Mouse (Mus musculus) cortical plate, adult 2 months (tissue): ENCODE data around the gene Large1. TPM values are rescaled to one million over a fixed set of nuclear protein-coding genes. Genes with fewer than 3 reads are reported as not detected.

Source experiments
- H3K27ac ChIP-seq: fragments of 200-500 bp; 2 replicates; pipeline ENCODE4 v1.5.1; 2012; ENCODE audit warnings: low read length, control low read depth, inconsistent platforms; ENCODE audit not compliant: insufficient read depth
- H3K4me1 ChIP-seq: fragments of 200-500 bp; 2 replicates; pipeline ENCODE4 v1.6.1; 2011; ENCODE audit warnings: low read length; ENCODE audit not compliant: control insufficient read depth, insufficient read depth
- H3K4me3 ChIP-seq: fragments of 200-500 bp; 2 replicates; pipeline ENCODE4 v1.5.1; 2011; ENCODE audit warnings: mild to moderate bottlenecking, low read length, control low read depth; ENCODE audit not compliant: insufficient read depth
- CTCF ChIP-seq: fragments of 200-500 bp; IDR thresholded peaks from 2 replicates; pipeline ENCODE4 v1.5.1; 2011; ENCODE audit warnings: mild to moderate bottlenecking, control low read depth, low read length; ENCODE audit not compliant: insufficient read depth; ENCODE audit errors: extremely low read depth
- POLR2A ChIP-seq: fragments of 200-500 bp; IDR thresholded peaks from 2 replicates; pipeline ENCODE4 v1.6.1; 2011; ENCODE audit warnings: mild to moderate bottlenecking, low read length, control low read depth; ENCODE audit not compliant: insufficient read depth; ENCODE audit errors: extremely low read depth
- polyA plus RNA-seq: library from polyadenylated mRNA; depleted of rRNA; stranded (reverse); fragments of >200 nt; gene quantifications from 2 replicates; pipeline ENCODE4 v1.2.3, GENCODE M21; 2012

Gene Large1
- polyA plus RNA-seq, 1 experiment = 78.8 TPM

DNA sequence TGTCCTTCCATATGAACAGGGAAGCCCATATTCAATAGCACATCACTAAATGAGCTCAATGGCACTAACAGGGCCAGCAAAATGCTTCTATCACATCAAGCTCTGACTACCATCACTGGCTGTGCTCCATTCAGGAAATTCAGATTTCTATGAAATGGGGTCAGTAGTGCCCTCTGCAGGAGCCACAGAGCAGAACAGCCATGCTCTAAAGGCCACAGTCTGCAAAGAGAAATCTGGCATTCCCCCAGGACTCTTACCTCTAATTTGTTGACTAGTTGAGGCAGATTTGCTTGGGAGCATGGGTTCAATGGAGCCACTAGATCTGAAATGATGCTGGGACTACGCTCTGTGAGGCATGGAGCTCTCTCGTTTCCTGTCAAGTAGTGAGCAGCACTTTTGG is 151.5 kb downstream of the Large1 start:
- Histone ChIP-seq H3K4me3 (no peak overlapping the region), H3K27ac (no peak overlapping the region), H3K4me1 (peaks cover 2% of the 10 kb centered on the region)
- TF ChIP-seq POLR2A (no peak), CTCF (peak; percentile 19; the same call in 1 of the 2 replicates)

DNA sequence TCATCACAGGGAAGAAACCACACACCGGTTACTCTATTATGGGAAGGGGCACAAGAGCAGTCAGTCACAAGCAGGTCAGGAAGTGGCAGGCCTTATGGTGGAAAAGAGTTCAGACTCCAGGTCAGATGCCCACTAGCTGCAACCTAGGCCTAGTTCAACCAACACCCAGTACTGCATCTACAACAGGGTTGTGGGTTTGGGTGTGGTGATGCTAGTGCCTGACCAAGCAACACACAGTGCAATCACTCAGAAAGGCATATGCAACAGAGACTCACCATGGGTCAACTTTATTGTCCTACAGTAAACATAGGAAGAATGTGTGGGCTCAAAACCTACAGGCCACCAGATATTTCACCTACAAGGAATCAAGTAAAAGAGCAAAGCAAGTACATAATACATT is 155.6 kb downstream of the Large1 start:
- no peak overlapping the region for H3K27ac ChIP-seq
- TF ChIP-seq CTCF (no peak), POLR2A (no peak)
- H3K4me3 ChIP-seq = no peak overlapping the region
- peaks cover 2% of the 10 kb centered on the region for H3K4me1 ChIP-seq

DNA sequence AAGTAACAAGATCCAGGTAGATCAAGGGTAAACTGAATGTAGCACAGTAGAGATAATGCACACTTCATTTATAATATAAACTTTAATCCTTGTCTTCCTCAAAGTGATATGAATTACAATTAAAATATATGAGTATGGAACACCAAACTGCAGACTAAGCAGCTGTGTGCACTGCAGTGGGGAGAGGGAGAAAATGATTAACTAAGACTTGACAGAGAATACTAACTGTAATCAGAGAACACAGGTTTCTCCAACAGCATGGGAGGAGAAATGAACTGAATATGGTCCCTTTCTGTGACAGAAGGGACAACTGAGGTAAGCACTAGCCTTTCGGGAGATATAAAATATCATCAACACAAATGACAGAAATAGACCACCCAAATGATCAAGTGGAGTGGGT is 164.7 kb downstream of the Large1 start:
- no peak overlapping the region for H3K4me3 ChIP-seq
- H3K27ac ChIP-seq = no peak overlapping the region
- H3K4me1 ChIP-seq = no peaks in the 10 kb centered on the region; the same call in 1 of the 2 replicates
- TF ChIP-seq CTCF (no peak), POLR2A (no peak)

DNA sequence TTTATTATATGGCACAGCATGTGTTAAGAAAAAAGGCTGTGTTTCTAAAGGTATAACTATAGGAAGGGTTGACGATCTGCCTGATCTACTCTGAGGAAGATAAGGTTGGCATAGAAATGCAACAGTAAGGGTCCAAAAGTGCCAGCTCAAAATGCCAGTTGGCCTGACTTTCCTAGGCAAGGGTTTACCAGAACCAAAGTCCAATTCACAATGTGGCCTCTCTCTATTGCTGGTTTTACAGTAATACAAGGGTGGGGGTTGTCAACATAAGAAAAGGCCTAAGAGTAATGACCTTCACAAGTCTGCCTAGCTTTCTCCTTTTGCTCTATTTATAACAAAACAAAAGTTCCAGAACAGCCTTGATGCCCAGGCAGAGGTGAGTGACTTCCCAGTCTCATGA is 166.0 kb downstream of the Large1 start:
- H3K4me3 ChIP-seq = no peak overlapping the region
- TF ChIP-seq POLR2A (no peak), CTCF (no peak)
- H3K4me1 ChIP-seq = no peaks in the 10 kb centered on the region
- H3K27ac ChIP-seq = no peak overlapping the region

DNA sequence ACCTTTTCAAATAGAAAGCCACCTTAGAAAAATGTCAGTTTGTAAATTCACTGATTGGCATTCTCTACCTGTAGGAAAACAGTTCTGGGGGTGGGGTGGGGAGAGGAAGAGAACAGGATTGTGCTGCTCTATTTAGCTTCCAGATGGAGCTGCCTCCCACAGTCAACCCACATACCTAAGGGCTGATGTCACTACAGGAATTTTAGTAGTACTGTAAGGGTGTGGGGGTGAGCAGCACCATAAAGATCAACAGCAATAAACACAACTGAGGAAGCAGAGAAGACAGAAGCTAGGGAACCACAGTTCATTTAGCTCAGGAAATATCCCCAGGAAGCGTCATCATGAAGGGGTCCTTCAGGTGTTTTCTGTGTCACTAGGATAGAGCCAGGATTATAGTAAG is 174.9 kb downstream of the Large1 start:
- H3K27ac ChIP-seq = no peak overlapping the region
- H3K4me1 ChIP-seq = peaks cover 9% of the 10 kb centered on the region; the same call in 1 of the 2 replicates
- no peak overlapping the region for H3K4me3 ChIP-seq
- TF ChIP-seq POLR2A (no peak), CTCF (no peak)

DNA sequence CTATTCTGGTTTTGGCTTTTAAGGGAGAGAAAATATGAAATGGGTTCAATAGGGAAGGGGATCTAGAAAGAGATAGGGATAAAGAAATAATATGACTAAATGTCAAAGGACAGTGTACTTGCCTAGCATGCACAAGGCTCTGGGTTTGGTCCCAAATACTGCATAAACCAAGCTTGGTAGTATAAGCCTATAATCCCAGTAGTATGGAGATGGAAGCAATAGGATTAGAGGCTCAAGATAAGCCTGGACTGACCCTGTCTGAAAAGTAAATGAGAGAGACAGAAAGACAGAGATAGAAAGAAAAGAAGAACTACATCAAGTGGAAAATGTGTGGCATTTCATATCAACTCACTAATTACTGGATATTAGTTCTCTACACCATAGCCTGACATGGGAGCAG is 180.7 kb downstream of the Large1 start:
- Histone ChIP-seq H3K4me1 (peaks cover 4% of the 10 kb centered on the region; the same call in 1 of the 2 replicates), H3K4me3 (no peak overlapping the region), H3K27ac (no peak overlapping the region)
- TF ChIP-seq CTCF (no peak), POLR2A (no peak)

DNA sequence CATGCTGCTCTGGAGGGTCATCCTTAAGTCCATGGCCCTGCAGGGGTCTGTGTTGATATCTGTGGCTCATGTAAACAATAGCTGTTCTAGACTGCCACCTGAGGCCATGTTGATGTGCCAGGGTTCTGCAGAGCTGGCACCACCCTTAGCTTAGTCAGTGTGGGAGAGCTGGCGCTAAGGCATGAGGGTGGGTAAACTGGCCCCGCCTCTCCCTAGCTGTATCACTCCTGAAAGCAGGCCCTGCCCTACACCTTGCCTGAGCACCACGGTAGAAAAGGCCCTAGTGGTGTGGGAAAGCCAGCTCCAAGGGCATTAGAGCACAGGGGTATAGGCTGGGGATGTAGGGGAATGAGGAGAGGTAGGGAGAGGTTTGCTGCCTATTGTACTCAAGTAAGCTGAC is 191.3 kb downstream of the Large1 start:
- H3K27ac ChIP-seq = 0 out of 2 replicates have a peak overlapping the region, but pooled peaks have one; percentile 37
- peaks cover 10% of the 10 kb centered on the region for H3K4me1 ChIP-seq
- TF ChIP-seq CTCF (no peak), POLR2A (no peak)
- H3K4me3 ChIP-seq = no peak overlapping the region

DNA sequence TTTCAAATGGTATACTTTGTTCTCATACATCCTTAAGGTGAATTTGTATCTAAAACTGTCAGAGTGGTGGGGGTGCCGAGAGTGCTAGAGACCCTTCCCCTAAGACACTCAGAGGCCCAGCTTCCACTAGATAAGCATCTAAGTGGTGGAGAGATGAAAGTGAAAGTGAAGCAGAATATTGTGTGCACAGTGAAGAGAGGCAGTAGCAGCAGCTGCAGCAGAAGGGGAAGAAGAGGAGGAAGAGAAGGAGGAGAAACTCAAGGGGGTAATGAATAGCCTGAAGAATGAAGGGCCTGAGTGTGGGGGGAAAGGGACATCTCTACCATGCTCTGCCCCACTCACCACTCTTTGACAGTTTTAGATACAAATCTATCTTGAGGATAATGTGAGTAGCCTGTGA is 191.8 kb downstream of the Large1 start:
- Histone ChIP-seq H3K4me1 (peaks cover 10% of the 10 kb centered on the region), H3K4me3 (no peak overlapping the region), H3K27ac (0 out of 2 replicates have a peak overlapping the region, but pooled peaks have one; percentile 37)
- TF ChIP-seq CTCF = no peak
- TF ChIP-seq POLR2A = no peak

DNA sequence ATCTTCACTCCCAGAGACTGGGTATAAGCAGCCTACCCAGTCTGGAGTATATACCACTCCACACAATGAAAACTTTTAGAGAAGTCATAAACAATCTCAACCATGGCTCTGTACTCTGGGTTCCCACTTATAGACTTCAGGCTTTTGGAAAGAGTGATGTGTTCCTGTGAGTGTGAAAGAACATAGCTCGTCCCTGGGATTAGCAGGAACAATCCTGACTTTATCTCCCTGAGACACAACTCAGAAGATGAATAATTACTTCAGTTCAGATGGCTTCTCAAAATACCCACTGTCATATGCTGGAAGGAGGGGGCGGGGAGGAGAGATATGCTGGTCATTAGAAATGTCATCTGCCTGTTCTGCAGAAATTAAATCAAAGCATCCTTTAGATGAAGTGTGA is 192.4 kb downstream of the Large1 start:
- no peak overlapping the region for H3K27ac ChIP-seq
- no peak for TF ChIP-seq POLR2A
- TF ChIP-seq CTCF = no peak
- no peak overlapping the region for H3K4me3 ChIP-seq
- peaks cover 10% of the 10 kb centered on the region for H3K4me1 ChIP-seq

DNA sequence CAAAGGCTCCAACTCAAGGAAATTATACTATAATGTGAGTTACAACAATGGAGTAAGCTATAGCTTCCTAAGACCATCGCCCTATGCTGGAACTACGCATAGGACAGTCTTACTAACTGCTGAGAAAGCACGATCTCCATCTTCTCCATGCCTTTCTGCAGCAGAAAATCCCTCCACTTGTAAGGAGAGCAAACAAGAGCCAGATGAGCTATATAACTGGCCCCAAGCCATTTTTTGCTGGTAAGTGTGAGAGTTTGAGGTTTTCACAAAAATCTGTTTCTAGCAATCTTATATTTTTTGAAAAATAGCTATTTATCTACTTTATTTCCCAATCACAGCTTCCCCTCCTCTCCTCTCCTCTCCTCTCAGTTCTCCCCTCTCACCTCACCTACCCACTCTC is 206.1 kb downstream of the Large1 start:
- Histone ChIP-seq H3K27ac (no peak overlapping the region), H3K4me1 (peaks cover 2% of the 10 kb centered on the region), H3K4me3 (no peak overlapping the region)
- TF ChIP-seq POLR2A (no peak), CTCF (no peak)

DNA sequence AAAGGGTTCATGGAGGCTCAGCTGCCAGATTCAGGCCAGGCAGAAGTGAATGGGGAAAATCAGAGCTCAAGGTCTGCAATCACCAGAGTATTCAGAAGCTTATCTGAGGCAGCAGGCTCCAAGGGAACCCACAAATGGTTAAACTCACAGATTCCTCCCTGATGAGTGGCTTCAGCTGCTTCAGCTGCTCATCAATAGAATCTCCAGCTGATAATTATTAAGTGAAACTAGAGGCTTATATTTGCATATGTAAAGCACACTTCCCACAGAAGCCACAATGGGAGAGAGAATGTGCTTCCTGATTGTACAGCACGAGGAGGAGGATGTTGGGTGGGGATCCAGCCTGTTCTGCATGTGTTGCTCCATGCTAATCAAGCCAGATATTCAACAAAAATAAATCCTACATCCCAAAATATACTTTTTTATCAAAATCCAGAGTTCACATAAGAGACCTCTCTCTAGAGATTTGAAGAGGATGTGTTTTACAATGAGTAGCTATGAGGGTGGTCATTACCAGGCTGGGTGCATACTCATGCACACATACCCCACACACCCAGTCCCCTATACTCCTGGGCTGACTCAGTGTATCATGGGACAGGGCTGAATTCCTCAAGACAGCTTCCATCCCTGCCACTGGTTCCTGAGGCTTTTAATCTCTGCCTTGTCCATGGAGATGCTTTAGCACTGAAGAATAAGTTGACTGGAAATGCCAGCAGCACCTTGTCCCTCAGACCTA is 210.5 kb downstream of the Large1 start:
- H3K4me1 ChIP-seq = peaks cover 2% of the 10 kb centered on the region
- no peak overlapping the region for H3K4me3 ChIP-seq
- TF ChIP-seq CTCF (no peak), POLR2A (no peak)
- no peak overlapping the region for H3K27ac ChIP-seq
